Mouse (Mus musculus) hindbrain, embryonic 11.5 days (tissue): ENCODE measurements at regions not wholly inside any gene's neighbourhood (a gene's known extent, or its start where the extent isn't known, plus 50 kb on each side); places are given as distances from the start of the nearest gene placed in this dataset.

ENCODE experiments used
- ATAC-seq: fragments of 200-750 bp; cut with Nextera tagmentation; 2 replicates; pipeline ENCODE4 v1.8.0; 2017; ENCODE audit warnings: mild to moderate bottlenecking, moderate TSS enrichment, moderate library complexity; ENCODE audit not compliant: low FRiP score
- DNase-seq: peaks from one replicate; pipeline ENCODE4 v3.0.0-alpha.2; 2015; ENCODE audit warnings: low spot score
- H3K27ac ChIP-seq: fragments of 300-500 bp; sonication (generic); 2 replicates; pipeline ENCODE4 v1.5.1; 2014; ENCODE audit warnings: mild to moderate bottlenecking, low read depth, low read length
- H3K27me3 ChIP-seq: fragments of 300-500 bp; sonication (generic); 2 replicates; pipeline ENCODE4 v1.6.1; 2014; ENCODE audit warnings: mild to moderate bottlenecking, low read length, moderate library complexity, mixed read lengths; ENCODE audit not compliant: control insufficient read depth, insufficient read depth
- H3K36me3 ChIP-seq: fragments of 300-500 bp; sonication (generic); 2 replicates; pipeline ENCODE4 v1.6.1; 2014; ENCODE audit warnings: mild to moderate bottlenecking, low read length, moderate library complexity, mixed read lengths; ENCODE audit not compliant: control insufficient read depth, insufficient read depth
- H3K4me1 ChIP-seq: fragments of 300-500 bp; sonication (generic); replicated peaks from 2 replicates; pipeline ENCODE4 v1.6.1; 2014; ENCODE audit warnings: low read length, mixed read lengths; ENCODE audit not compliant: control insufficient read depth, insufficient read depth
- H3K4me2 ChIP-seq: fragments of 300-500 bp; sonication (generic); replicated peaks from 2 replicates; pipeline ENCODE4 v1.6.1; 2014; ENCODE audit warnings: mild to moderate bottlenecking, low read depth, low read length
- H3K4me3 ChIP-seq: fragments of 300-500 bp; sonication (generic); 2 replicates; pipeline ENCODE4 v1.5.1; 2014; ENCODE audit warnings: low read depth, low read length
- H3K9ac ChIP-seq: fragments of 300-500 bp; sonication (generic); 2 replicates; pipeline ENCODE4 v1.6.1; 2014; ENCODE audit warnings: low read depth, low read length
- H3K9me3 ChIP-seq: fragments of 300-500 bp; sonication (generic); 2 replicates; pipeline ENCODE4 v1.6.1; 2016; ENCODE audit warnings: low read length; ENCODE audit not compliant: control insufficient read depth
- WGBS: fragments of 180-500 bp; shearing (Covaris S2); extraction: QIAGEN DNeasy Blood & Tissue Kit; methylation state at CpG from one replicate; pipeline ENCODE4 v1.1.7; 2014; 5-methylcytosine and 5-hydroxymethylcytosine counted together

GRCm38 (mm10) chr2:168352626-168353025 lies 71.1 kb upstream of the Kcng1 start:
- Histone ChIP-seq H3K9me3 (no peaks in the 10 kb centered on the region), H3K36me3 (no peaks in the 10 kb centered on the region), H3K9ac (no peak overlapping the region), H3K27me3 (no peaks in the 10 kb centered on the region), H3K4me2 (no peak overlapping the region), H3K27ac (no peak overlapping the region), H3K4me1 (no peaks in the 10 kb centered on the region), H3K4me3 (no peak overlapping the region)
- 80% methylated on average over 5 of the region's 5 CpGs for WGBS
- no peak for ATAC-seq
- no peak for DNase-seq

DNA sequence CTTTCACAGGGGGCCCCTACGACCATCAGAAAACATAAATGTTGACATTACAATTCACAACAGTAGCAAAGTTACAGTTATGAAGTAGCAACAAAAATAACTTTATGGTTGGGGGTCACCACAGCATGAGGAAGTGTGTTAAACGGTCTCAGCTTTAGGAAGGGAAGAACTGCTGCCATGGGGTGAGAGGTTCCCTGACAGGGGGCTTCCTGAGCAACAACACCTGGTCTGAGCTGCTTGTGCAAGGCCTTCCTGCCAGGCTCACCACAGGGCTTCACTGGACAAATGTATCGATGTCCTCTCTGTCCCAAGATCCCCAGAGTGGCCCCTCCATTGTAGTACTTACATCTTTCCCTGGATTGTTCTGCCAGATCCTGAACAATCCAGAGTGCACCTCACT lies 70.7 kb upstream of the Kcng1 start:
- Histone ChIP-seq H3K9me3 (no peaks in the 10 kb centered on the region), H3K4me1 (no peaks in the 10 kb centered on the region), H3K4me3 (no peak overlapping the region), H3K9ac (no peak overlapping the region), H3K4me2 (no peak overlapping the region), H3K36me3 (no peaks in the 10 kb centered on the region), H3K27ac (no peak overlapping the region), H3K27me3 (no peaks in the 10 kb centered on the region)
- DNase-seq (no peak), ATAC-seq (no peak)
- 53% methylated on average over 3 of the region's 3 CpGs for WGBS

- no peak for ATAC-seq
- H3K27me3 ChIP-seq, result no peaks in the 10 kb centered on the region
- H3K36me3 ChIP-seq, result no peaks in the 10 kb centered on the region
- no peaks in the 10 kb centered on the region for H3K9me3 ChIP-seq
- H3K4me1 ChIP-seq, result no peaks in the 10 kb centered on the region
- WGBS, result 94% methylated on average over 5 of the region's 5 CpGs
- no peak overlapping the region for H3K4me2 ChIP-seq
- no peak overlapping the region for H3K4me3 ChIP-seq
- H3K9ac ChIP-seq, result no peak overlapping the region
- H3K27ac ChIP-seq, result no peak overlapping the region
- DNase-seq, result no peak
Measured at GRCm38 (mm10) chr2:168345384-168345783, 63.8 kb upstream of the Kcng1 start.

- no peak overlapping the region for H3K27ac ChIP-seq
- 0 out of 2 replicates have a peak, but pooled peaks have one; percentile 43 for ATAC-seq
Measured at GRCm38 (mm10) chr2:168343705-168344104, 62.2 kb upstream of the Kcng1 start.

DNA sequence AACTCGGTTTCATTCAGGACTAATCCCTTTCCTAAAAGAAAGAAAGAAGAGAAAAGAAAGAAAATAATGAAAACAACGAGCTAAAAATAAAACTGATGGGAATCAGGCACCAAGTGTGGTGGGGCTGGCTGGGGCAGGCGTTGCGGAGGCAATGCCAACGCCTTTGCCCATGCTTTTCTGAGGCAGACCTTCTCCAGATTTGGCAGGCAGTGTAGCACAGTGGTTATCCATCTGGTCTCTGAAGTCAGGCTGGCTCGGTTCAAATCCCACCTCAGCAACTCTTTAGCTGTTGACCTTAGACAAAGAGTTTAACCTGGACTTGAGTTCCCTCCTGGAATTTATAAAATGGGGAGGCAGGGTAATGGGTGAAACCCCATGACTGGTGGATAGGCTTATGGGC lies 57.3 kb upstream of the Kcng1 start:
- H3K36me3 ChIP-seq, result no peaks in the 10 kb centered on the region
- H3K4me2 ChIP-seq, result no peak overlapping the region
- DNase-seq (no peak), ATAC-seq (no peak)
- H3K9ac ChIP-seq, result no peak overlapping the region
- no peaks in the 10 kb centered on the region for H3K9me3 ChIP-seq
- H3K27ac ChIP-seq, result no peak overlapping the region
- no peaks in the 10 kb centered on the region for H3K27me3 ChIP-seq
- H3K4me3 ChIP-seq, result no peak overlapping the region
- WGBS, result 76% methylated on average over 6 of the region's 6 CpGs
- H3K4me1 ChIP-seq, result peaks cover 1% of the 10 kb centered on the region; the same call in 1 of the 2 replicates

More at GRCm38 (mm10) chr2:168343705-168344104, 62.2 kb upstream of the Kcng1 start:
- no peaks in the 10 kb centered on the region for H3K9me3 ChIP-seq
- H3K4me2 ChIP-seq, result no peak overlapping the region
- H3K9ac ChIP-seq, result no peak overlapping the region
- 52% methylated on average over 7 of the region's 7 CpGs for WGBS
- peak; percentile 14 for DNase-seq
- H3K4me3 ChIP-seq, result no peak overlapping the region
- no peaks in the 10 kb centered on the region for H3K36me3 ChIP-seq
- H3K4me1 ChIP-seq, result no peaks in the 10 kb centered on the region
- H3K27me3 ChIP-seq, result no peaks in the 10 kb centered on the region

DNA sequence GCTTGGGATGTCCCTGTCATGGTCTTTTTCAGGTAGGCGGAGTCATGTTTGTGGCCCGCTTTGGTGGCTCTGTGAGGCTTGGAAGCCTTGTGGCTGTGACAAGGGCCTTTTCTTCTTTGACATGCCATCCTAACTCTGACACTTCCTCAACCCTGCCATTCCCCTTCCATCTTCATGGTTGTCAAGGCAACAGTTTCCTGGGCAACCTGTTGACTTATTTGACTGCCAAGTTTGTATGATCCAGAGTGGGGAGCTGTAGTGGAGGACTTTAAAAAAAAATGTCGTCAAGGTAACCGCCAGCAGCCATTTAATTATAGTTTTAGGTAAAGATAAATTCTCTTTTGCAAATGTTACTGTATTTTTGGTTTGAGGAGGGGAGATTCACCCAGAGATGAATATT lies 56.8 kb upstream of the Kcng1 start:
- no peaks in the 10 kb centered on the region for H3K27me3 ChIP-seq
- 49% methylated on average over 4 of the region's 4 CpGs for WGBS
- peak; percentile 82 for DNase-seq
- peak; percentile 57 for ATAC-seq
- no peaks in the 10 kb centered on the region for H3K36me3 ChIP-seq
- H3K4me2 ChIP-seq, result no peak overlapping the region
- H3K9ac ChIP-seq, result no peak overlapping the region
- no peaks in the 10 kb centered on the region for H3K9me3 ChIP-seq
- H3K27ac ChIP-seq, result no peak overlapping the region
- H3K4me3 ChIP-seq, result no peak overlapping the region
- peaks cover 4% of the 10 kb centered on the region; the same call in 1 of the 2 replicates for H3K4me1 ChIP-seq

DNA sequence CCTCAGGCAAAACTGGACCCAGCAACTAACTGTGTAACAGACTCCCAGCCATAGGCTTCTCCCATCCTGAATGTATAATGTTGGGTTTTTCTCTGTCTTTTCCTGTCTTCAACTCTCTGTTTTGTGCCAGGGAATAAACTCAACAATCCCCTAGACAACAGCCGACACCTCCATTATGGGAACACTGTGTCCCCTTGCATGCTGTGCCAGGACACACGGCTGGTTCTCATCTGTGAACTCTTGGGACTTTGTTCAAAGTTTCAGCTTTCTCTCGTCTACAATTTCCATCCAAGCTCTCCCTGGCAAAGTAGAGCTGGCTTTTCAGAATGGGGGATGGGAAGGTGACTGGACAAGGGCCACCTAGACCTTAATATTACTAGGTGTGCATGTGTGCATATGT lies 56.1 kb upstream of the Kcng1 start:
- no peak overlapping the region for H3K27ac ChIP-seq
- ATAC-seq (no peak), DNase-seq (no peak)
- H3K9me3 ChIP-seq, result no peaks in the 10 kb centered on the region
- no peak overlapping the region for H3K9ac ChIP-seq
- H3K27me3 ChIP-seq, result no peaks in the 10 kb centered on the region
- no peak overlapping the region for H3K4me2 ChIP-seq
- WGBS, result 78% methylated on average over 3 of the region's 3 CpGs
- H3K4me3 ChIP-seq, result no peak overlapping the region
- no peaks in the 10 kb centered on the region for H3K36me3 ChIP-seq
- H3K4me1 ChIP-seq, result peaks cover 4% of the 10 kb centered on the region; the same call in 1 of the 2 replicates

DNA sequence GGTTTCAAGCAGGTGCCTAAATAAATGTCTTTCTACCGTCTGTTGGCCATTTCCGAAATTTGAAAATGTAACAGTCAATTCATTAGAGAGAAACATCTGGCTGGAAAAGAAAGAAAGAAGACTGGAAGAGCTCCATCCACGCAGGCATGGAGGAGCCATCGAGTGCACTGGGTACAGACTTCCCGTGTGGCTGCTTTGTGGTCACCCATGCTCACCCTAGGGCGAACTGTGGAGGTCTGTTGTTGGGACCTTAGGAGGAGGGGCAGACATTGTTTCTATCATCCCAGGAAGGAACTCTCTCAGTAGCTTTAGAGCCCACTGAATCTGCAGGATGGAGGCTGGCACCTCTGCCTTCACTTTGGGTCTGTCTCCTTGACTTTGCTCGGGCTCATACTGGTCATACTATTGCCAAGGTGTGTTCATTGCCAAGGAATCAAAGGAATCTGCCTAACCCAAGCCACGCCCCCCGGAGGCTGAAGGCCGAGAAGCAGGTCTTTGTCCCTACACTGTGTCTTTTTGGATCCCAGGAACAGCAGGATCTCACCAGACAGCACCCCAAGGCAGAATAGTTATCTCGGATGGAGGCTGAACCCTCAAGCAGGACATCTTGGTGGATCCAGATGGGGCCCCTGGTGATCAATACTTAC lies 54.3 kb upstream of the Kcng1 start:
- Histone ChIP-seq H3K9me3 (no peaks in the 10 kb centered on the region), H3K27me3 (no peaks in the 10 kb centered on the region), H3K4me1 (peaks cover 4% of the 10 kb centered on the region; the same call in 1 of the 2 replicates), H3K27ac (no peak overlapping the region), H3K4me2 (no peak overlapping the region), H3K4me3 (no peak overlapping the region), H3K9ac (no peak overlapping the region), H3K36me3 (no peaks in the 10 kb centered on the region)
- DNase-seq (no peak), ATAC-seq (no peak)
- WGBS, result 91% methylated on average over 11 of the region's 11 CpGs

DNA sequence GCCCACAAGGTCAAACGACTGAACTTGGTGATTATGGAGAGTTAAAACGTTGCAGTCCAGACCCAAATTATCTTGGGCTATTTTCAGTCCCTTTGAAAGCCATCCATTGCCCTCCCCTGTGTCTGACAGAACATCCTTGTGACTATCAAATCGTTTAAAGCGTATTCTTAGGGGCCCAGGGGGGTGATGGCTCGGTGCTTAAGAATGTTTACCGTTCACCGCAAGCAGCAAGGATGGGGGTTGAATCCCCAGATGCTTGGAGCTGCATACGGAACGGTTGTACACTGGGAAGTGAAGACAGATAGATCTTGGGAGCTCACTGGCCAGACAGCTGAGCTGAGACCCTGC lies 52.7 kb upstream of the Kcng1 start:
- no peak overlapping the region for H3K9ac ChIP-seq
- DNase-seq (no peak), ATAC-seq (no peak)
- peaks cover 4% of the 10 kb centered on the region for H3K4me1 ChIP-seq
- no peaks in the 10 kb centered on the region for H3K27me3 ChIP-seq
- no peaks in the 10 kb centered on the region for H3K9me3 ChIP-seq
- H3K4me2 ChIP-seq, result no peak overlapping the region
- 46% methylated on average over 9 of the region's 9 CpGs for WGBS
- peak overlapping the region; percentile 6; the same call in 1 of the 2 replicates for H3K27ac ChIP-seq
- H3K4me3 ChIP-seq, result no peak overlapping the region
- no peaks in the 10 kb centered on the region for H3K36me3 ChIP-seq
